Mouse (Mus musculus) C2C12 (cell line): ENCODE measurements around the gene Olfr54. TPM values are rescaled to one million over a fixed set of nuclear protein-coding genes. Genes with fewer than 3 reads are reported as not detected.

Source experiments
- H3K27me3 ChIP-seq: one replicate; pipeline ENCODE4 v1.6.1; 2011; ENCODE audit not compliant: control insufficient read depth, insufficient read depth, insufficient read length
- H3K36me3 ChIP-seq: one replicate; pipeline ENCODE4 v1.6.1; 2011; ENCODE audit not compliant: control insufficient read depth, insufficient read depth
- H3K4me3 ChIP-seq: one replicate; pipeline ENCODE4 v1.5.1; 2011; ENCODE audit warnings: mild to moderate bottlenecking, control low read depth; ENCODE audit not compliant: poor library complexity, insufficient read depth, severe bottlenecking
- H3K79me2 ChIP-seq: one replicate; pipeline ENCODE4 v1.6.1; 2011; ENCODE audit not compliant: control insufficient read depth, insufficient read depth
- H3K79me3 ChIP-seq: one replicate; pipeline ENCODE4 v1.6.1; 2011; ENCODE audit warnings: low read depth, control low read depth
- H3ac ChIP-seq: one replicate; pipeline ENCODE3; 2011; ENCODE audit warnings: low read depth; ENCODE audit not compliant: control insufficient read depth, insufficient read length
- CEBPB ChIP-seq: IDR thresholded peaks from one replicate; pipeline ENCODE4 v1.6.1; 2011; ENCODE audit warnings: low read depth, mild to moderate bottlenecking, control low read depth, moderate library complexity
- CTCF ChIP-seq: IDR thresholded peaks from one replicate; pipeline ENCODE4 v1.5.1; 2011; ENCODE audit not compliant: control insufficient read depth, insufficient read depth, insufficient read length
- FOSL1 ChIP-seq: IDR thresholded peaks from one replicate; pipeline ENCODE4 v1.8.0; 2011; ENCODE audit warnings: mild to moderate bottlenecking, low read length; ENCODE audit not compliant: poor library complexity, insufficient read depth, severe bottlenecking
- MAX ChIP-seq: IDR thresholded peaks from one replicate; pipeline ENCODE4 v1.6.1; 2011; ENCODE audit warnings: mild to moderate bottlenecking, control low read depth
- MYOD1 ChIP-seq: IDR thresholded peaks from one replicate; pipeline ENCODE4 v1.6.1; 2011; ENCODE audit warnings: low read depth; ENCODE audit not compliant: control insufficient read depth, insufficient read length
- MYOG ChIP-seq: IDR thresholded peaks from one replicate; pipeline ENCODE4 v1.6.1; 2011; ENCODE audit not compliant: control insufficient read depth, insufficient read length; ENCODE audit errors: extremely low read depth
- USF1 ChIP-seq: IDR thresholded peaks from one replicate; pipeline ENCODE4 v1.6.1; 2011; ENCODE audit warnings: low read depth, mild to moderate bottlenecking, control low read depth, moderate library complexity
- long read RNA-seq, 2 experiments: library from polyadenylated mRNA; unstranded; transcript quantifications; one replicate each; pipeline ENCODE4 v2.0.0; 2019 to 2020
- polyA plus RNA-seq: library from polyadenylated mRNA; unstranded; fragments of >200 nt; fragmentation: generic; extraction: Trizol; gene quantifications from one replicate; pipeline ENCODE4 v1.2.1, GENCODE M21; 2012; ENCODE audit warnings: missing spikeins

The Olfr54 gene
- not detected for polyA plus RNA-seq
- long read RNA-seq, experiment 1 = 0 reads
- long read RNA-seq, experiment 2 = 0 reads

GRCm38 (mm10) chr11:51013936-51014335, at the start of gene Olfr54:
Olfr54 (plus strand) TSS chr11:51014236.
- Histone ChIP-seq H3K79me2 (no peaks in the 10 kb centered on the region), H3K36me3 (no peaks in the 10 kb centered on the region), H3ac (no peak within 1 kb of the TSS), H3K79me3 (no peaks in the 10 kb centered on the region), H3K4me3 (no peak within 1 kb of the TSS), H3K27me3 (no peaks in the 10 kb centered on the region)
- TF ChIP-seq CEBPB = no peak
- TF ChIP-seq FOSL1 = no peak
- TF ChIP-seq CTCF = no peak
- TF ChIP-seq MAX = no peak
- no peak for TF ChIP-seq USF1
- no peak for TF ChIP-seq MYOD1
- TF ChIP-seq MYOG = no peak

GRCm38 (mm10) chr11:50964886-50965285, 49.1 kb upstream of the Olfr54 start:
- TF ChIP-seq FOSL1 (no peak), MYOG (no peak), CTCF (no peak), CEBPB (no peak), USF1 (no peak), MYOD1 (no peak), MAX (no peak)
- Histone ChIP-seq H3ac (no peak overlapping the region), H3K36me3 (no peaks in the 10 kb centered on the region), H3K79me2 (no peaks in the 10 kb centered on the region), H3K79me3 (no peaks in the 10 kb centered on the region), H3K4me3 (no peak overlapping the region), H3K27me3 (peaks cover 14% of the 10 kb centered on the region)

GRCm38 (mm10) chr11:50966230-50966629, 47.8 kb upstream of the Olfr54 start, which contains the start of gene Olfr1378:
Olfr1378 (plus strand) TSS chr11:50966530.
- Histone ChIP-seq H3K27me3 (peaks cover 14% of the 10 kb centered on the region), H3ac (no peak within 1 kb of the TSS), H3K79me2 (no peaks in the 10 kb centered on the region), H3K79me3 (no peaks in the 10 kb centered on the region), H3K36me3 (no peaks in the 10 kb centered on the region), H3K4me3 (no peak within 1 kb of the TSS)
- TF ChIP-seq CTCF (no peak), MAX (no peak)

GRCm38 (mm10) chr11:50977216-50977615, 36.8 kb upstream of the Olfr54 start:
- TF ChIP-seq FOSL1 (no peak), MYOD1 (no peak), USF1 (no peak), MYOG (no peak), MAX (no peak), CTCF (no peak), CEBPB (no peak)
- Histone ChIP-seq H3ac (no peak overlapping the region), H3K27me3 (peaks cover 8% of the 10 kb centered on the region), H3K4me3 (no peak overlapping the region), H3K79me3 (no peaks in the 10 kb centered on the region), H3K79me2 (no peaks in the 10 kb centered on the region), H3K36me3 (no peaks in the 10 kb centered on the region)

- TF ChIP-seq MAX (no peak), CTCF (no peak), FOSL1 (no peak), MYOG (no peak), CEBPB (no peak), MYOD1 (no peak), USF1 (no peak)
- H3K36me3 ChIP-seq = no peaks in the 10 kb centered on the region
- H3K79me3 ChIP-seq = no peaks in the 10 kb centered on the region
Observed at GRCm38 (mm10) chr11:50981667-50982066, 32.4 kb upstream of the Olfr54 start, which contains the start of gene Olfr1377. Olfr1377 (plus strand) TSS chr11:50981967.

GRCm38 (mm10) chr11:51003296-51003695, 10.7 kb upstream of the Olfr54 start, which contains the start of gene Olfr51:
Olfr51 (plus strand) TSS chr11:51003596.
- Histone ChIP-seq H3ac (no peak within 1 kb of the TSS), H3K79me3 (no peaks in the 10 kb centered on the region), H3K27me3 (no peaks in the 10 kb centered on the region), H3K4me3 (no peak within 1 kb of the TSS), H3K36me3 (no peaks in the 10 kb centered on the region), H3K79me2 (no peaks in the 10 kb centered on the region)
- TF ChIP-seq MYOG (no peak), CEBPB (no peak), MAX (no peak)

More at GRCm38 (mm10) chr11:50981667-50982066, 32.4 kb upstream of the Olfr54 start, which contains the start of gene Olfr1377:
- H3K4me3 ChIP-seq = no peak within 1 kb of the TSS
- no peaks in the 10 kb centered on the region for H3K79me2 ChIP-seq
- H3K27me3 ChIP-seq = peaks cover 10% of the 10 kb centered on the region
- H3ac ChIP-seq = no peak within 1 kb of the TSS
